Mouse (Mus musculus) small intestine, adult 2 months (tissue): ENCODE measurements around the gene Ptchd4. TPM values are rescaled to one million over a fixed set of nuclear protein-coding genes. Genes with fewer than 3 reads are reported as not detected.

Experiments
- H3K27ac ChIP-seq: fragments of 200-500 bp; 2 replicates; pipeline ENCODE4 v1.5.1; 2012; ENCODE audit warnings: low read depth, low read length, control low read depth, inconsistent platforms; ENCODE audit not compliant: insufficient read depth
- H3K27me3 ChIP-seq: fragments of 200-500 bp; 2 replicates; pipeline ENCODE4 v1.6.1; 2012; ENCODE audit warnings: mild to moderate bottlenecking, moderate library complexity, low read length, inconsistent platforms; ENCODE audit not compliant: control insufficient read depth, insufficient read depth
- H3K36me3 ChIP-seq: fragments of 200-500 bp; 2 replicates; pipeline ENCODE4 v1.6.1; 2012; ENCODE audit warnings: mild to moderate bottlenecking, low read length, control low read depth, inconsistent platforms; ENCODE audit not compliant: control insufficient read depth, insufficient read depth
- H3K4me1 ChIP-seq: fragments of 200-500 bp; 2 replicates; pipeline ENCODE4 v1.6.1; 2012; ENCODE audit warnings: low read length, inconsistent platforms, mixed read lengths; ENCODE audit not compliant: control insufficient read depth, insufficient read depth, insufficient read length
- H3K4me3 ChIP-seq: fragments of 200-500 bp; 2 replicates; pipeline ENCODE4 v1.5.1; 2012; ENCODE audit warnings: low read depth, mild to moderate bottlenecking, control low read depth, inconsistent platforms, low read length, moderate library complexity
- CTCF ChIP-seq: fragments of 200-500 bp; IDR thresholded peaks from 2 replicates; pipeline ENCODE4 v1.5.1; 2012; ENCODE audit warnings: low read depth, mild to moderate bottlenecking, control low read depth, inconsistent platforms, low read length, moderate library complexity, mixed read lengths; ENCODE audit not compliant: insufficient replicate concordance, insufficient read length; ENCODE audit errors: extremely low read depth
- POLR2A ChIP-seq: fragments of 200-500 bp; IDR thresholded peaks from 2 replicates; pipeline ENCODE4 v1.6.1; 2012; ENCODE audit warnings: low read depth, mild to moderate bottlenecking, control low read depth, inconsistent platforms, low read length, moderate library complexity
- WGBS: fragments of 180-500 bp; shearing (Covaris S2); methylation state at CpG from one replicate; pipeline ENCODE4 v1.1.7; 2018; 5-methylcytosine and 5-hydroxymethylcytosine counted together
- polyA plus RNA-seq: library from polyadenylated mRNA; depleted of rRNA; stranded (reverse); fragments of >200 nt; gene quantifications from 2 replicates; pipeline ENCODE4 v1.2.3, GENCODE M21; 2012; rRNA removed

The Ptchd4 gene
- polyA plus RNA-seq = not detected in 2 replicates

- H3K4me3 ChIP-seq = peak within 1 kb of the TSS; percentile 45
- TF ChIP-seq CTCF (no peak), POLR2A (no peak)
- no peaks in the 10 kb centered on the region for H3K4me1 ChIP-seq
- no peaks in the 10 kb centered on the region for H3K27me3 ChIP-seq
- no peak within 1 kb of the TSS for H3K27ac ChIP-seq
- 5% methylated on average over 54 of the region's 56 CpGs for WGBS
- H3K36me3 ChIP-seq = no peaks in the 10 kb centered on the region
Measured at GRCm38 (mm10) chr17:42315669-42316611, at the start of gene Ptchd4. TSS of gene Ptchd4 (plus strand) at chr17:42315947.

GRCm38 (mm10) chr17:42276861-42277260 lies 38.9 kb upstream of the Ptchd4 start:
- Histone ChIP-seq H3K27ac (no peak overlapping the region), H3K27me3 (no peaks in the 10 kb centered on the region), H3K36me3 (no peaks in the 10 kb centered on the region), H3K4me1 (no peaks in the 10 kb centered on the region), H3K4me3 (no peak overlapping the region)
- TF ChIP-seq CTCF (no peak), POLR2A (no peak)
- WGBS = 86% methylated on average over 2 of the region's 2 CpGs

- Histone ChIP-seq H3K4me1 (no peaks in the 10 kb centered on the region), H3K27ac (no peak overlapping the region), H3K27me3 (no peaks in the 10 kb centered on the region), H3K36me3 (no peaks in the 10 kb centered on the region), H3K4me3 (no peak overlapping the region)
- WGBS = 24% methylated on average over 1 of the region's 1 CpGs
- TF ChIP-seq POLR2A (no peak), CTCF (no peak)
Measured at GRCm38 (mm10) chr17:42284391-42284790, 31.4 kb upstream of the Ptchd4 start.

GRCm38 (mm10) chr17:42286255-42286654 lies 29.5 kb upstream of the Ptchd4 start:
- Histone ChIP-seq H3K27me3 (no peaks in the 10 kb centered on the region), H3K4me1 (no peaks in the 10 kb centered on the region), H3K4me3 (no peak overlapping the region), H3K36me3 (no peaks in the 10 kb centered on the region), H3K27ac (no peak overlapping the region)
- TF ChIP-seq POLR2A = no peak
- TF ChIP-seq CTCF = no peak
- 57% methylated on average over 3 of the region's 3 CpGs for WGBS

GRCm38 (mm10) chr17:42290341-42290740 lies 25.4 kb upstream of the Ptchd4 start:
- no peak overlapping the region for H3K4me3 ChIP-seq
- no peaks in the 10 kb centered on the region for H3K27me3 ChIP-seq
- H3K36me3 ChIP-seq = no peaks in the 10 kb centered on the region
- no peaks in the 10 kb centered on the region for H3K4me1 ChIP-seq
- no peak overlapping the region for H3K27ac ChIP-seq
- TF ChIP-seq CTCF (no peak), POLR2A (no peak)

- no peak overlapping the region for H3K4me3 ChIP-seq
- WGBS = 47% methylated on average over 5 of the region's 5 CpGs
- H3K27ac ChIP-seq = no peak overlapping the region
- TF ChIP-seq CTCF (no peak), POLR2A (no peak)
- no peaks in the 10 kb centered on the region for H3K4me1 ChIP-seq
- H3K27me3 ChIP-seq = no peaks in the 10 kb centered on the region
- H3K36me3 ChIP-seq = no peaks in the 10 kb centered on the region
Measured at GRCm38 (mm10) chr17:42291793-42292192, 24.0 kb upstream of the Ptchd4 start.

- Histone ChIP-seq H3K27ac (no peak overlapping the region), H3K4me1 (no peaks in the 10 kb centered on the region), H3K4me3 (no peak overlapping the region), H3K36me3 (no peaks in the 10 kb centered on the region), H3K27me3 (no peaks in the 10 kb centered on the region)
- 82% methylated on average over 4 of the region's 4 CpGs for WGBS
- no peak for TF ChIP-seq POLR2A
- no peak for TF ChIP-seq CTCF
Measured at GRCm38 (mm10) chr17:42297986-42298385, 17.8 kb upstream of the Ptchd4 start.
